Mouse (Mus musculus): ENCODE data around the gene Ncor2.

GRCm38 (mm10) chr5:125179735-125180629, 963 bp upstream of the Ncor2 start:
- TF ChIP-seq TAL1 (IDR thresholded peaks at IDR 0.05; ENCODE audit: low read length): no peak
- no peak for TF ChIP-seq GATA1 (IDR thresholded peaks at IDR 0.05; ENCODE audit: low read length)
